Mouse (Mus musculus): ENCODE data around the gene Npm1. TPM values are rescaled to one million over a fixed set of nuclear protein-coding genes. Genes with fewer than 3 reads are reported as not detected.

Npm1 gene
- polyA plus RNA-seq, 1 experiment from 2014 or later: 428 TPM

GRCm38 (mm10) chr11:33132619-33133338 lies 30.2 kb downstream of the Npm1 start:
- no peak; the same call in 1 of the 2 replicates for ATAC-seq (ENCODE audit: low read depth)
- Histone ChIP-seq H3K4me1 (ENCODE audit: control insufficient read depth, insufficient read depth, low read length) (0 out of 2 replicates have a peak, but pooled peaks cover 3% of the 10 kb centered on the region), H3K9ac (replicated peaks; ENCODE audit: low read depth, low read length) (0 out of 2 replicates have a peak overlapping the region, but pooled peaks have one; percentile 16), H3K9me3 (ENCODE audit: control insufficient read depth, low read length) (no peaks in the 10 kb centered on the region), H3K4me2 (ENCODE audit: low read depth, low read length) (no peak overlapping the region), H3K27ac (ENCODE audit: low read depth, low read length) (no peak overlapping the region), H3K27me3 (ENCODE audit: control insufficient read depth, insufficient read depth, low read length) (no peaks in the 10 kb centered on the region), H3K36me3 (ENCODE audit: control insufficient read depth, insufficient read depth, low read length) (no peaks in the 10 kb centered on the region), H3K4me3 (ENCODE audit: low read depth, low read length) (no peak overlapping the region)
- WGBS: 33% methylated on average over 8 of the region's 8 CpGs

GRCm38 (mm10) chr11:33127058-33127457 lies 35.9 kb downstream of the Npm1 start:
- no peak overlapping the region for H3K4me2 ChIP-seq (ENCODE audit: low read depth, low read length)
- H3K9ac ChIP-seq (replicated peaks; ENCODE audit: low read depth, low read length): no peak overlapping the region
- H3K4me1 ChIP-seq (ENCODE audit: control insufficient read depth, insufficient read depth, low read length): 0 out of 2 replicates have a peak, but pooled peaks cover under 1% of the 10 kb centered on the region
- no peak overlapping the region for H3K27ac ChIP-seq (ENCODE audit: low read depth, low read length)
- no peaks in the 10 kb centered on the region for H3K9me3 ChIP-seq (ENCODE audit: control insufficient read depth, low read length)
- no peak overlapping the region for H3K4me3 ChIP-seq (ENCODE audit: low read depth, low read length)
- no peak for ATAC-seq (ENCODE audit: low read depth)
- no peaks in the 10 kb centered on the region for H3K27me3 ChIP-seq (ENCODE audit: control insufficient read depth, insufficient read depth, low read length)
- H3K36me3 ChIP-seq (ENCODE audit: control insufficient read depth, insufficient read depth, low read length): no peaks in the 10 kb centered on the region

- H3K27ac ChIP-seq (ENCODE audit: low read depth, low read length): no peak overlapping the region
- H3K27me3 ChIP-seq (ENCODE audit: control insufficient read depth, insufficient read depth, low read length): no peaks in the 10 kb centered on the region
- no peak overlapping the region for H3K4me3 ChIP-seq (ENCODE audit: low read depth, low read length)
- ATAC-seq (ENCODE audit: low read depth): peak; percentile 42; the same call in 1 of the 2 replicates
- WGBS: 2% methylated on average over 37 of the region's 37 CpGs
- H3K36me3 ChIP-seq (ENCODE audit: control insufficient read depth, insufficient read depth, low read length): no peaks in the 10 kb centered on the region
- no peaks in the 10 kb centered on the region for H3K4me1 ChIP-seq (ENCODE audit: control insufficient read depth, insufficient read depth, low read length)
- peak overlapping the region; percentile 32; the same call in 1 of the 2 replicates for H3K9ac ChIP-seq (replicated peaks; ENCODE audit: low read depth, low read length)
- H3K9me3 ChIP-seq (ENCODE audit: control insufficient read depth, low read length): no peaks in the 10 kb centered on the region
- H3K4me2 ChIP-seq (ENCODE audit: low read depth, low read length): peak overlapping the region; percentile 46
Observed at GRCm38 (mm10) chr11:33122575-33123268, 40.3 kb downstream of the Npm1 start.

GRCm38 (mm10) chr11:33119556-33119955 lies 43.5 kb downstream of the Npm1 start:
- WGBS: 77% methylated on average over 8 of the region's 8 CpGs
- no peak for ATAC-seq (ENCODE audit: low read depth)

GRCm38 (mm10) chr11:33119116-33119515 lies 43.9 kb downstream of the Npm1 start:
- Histone ChIP-seq H3K4me3 (ENCODE audit: low read depth, low read length) (no peak overlapping the region), H3K27me3 (ENCODE audit: control insufficient read depth, insufficient read depth, low read length) (no peaks in the 10 kb centered on the region), H3K9ac (replicated peaks; ENCODE audit: low read depth, low read length) (no peak overlapping the region), H3K27ac (ENCODE audit: low read depth, low read length) (no peak overlapping the region), H3K4me2 (ENCODE audit: low read depth, low read length) (no peak overlapping the region), H3K36me3 (ENCODE audit: control insufficient read depth, insufficient read depth, low read length) (no peaks in the 10 kb centered on the region), H3K4me1 (ENCODE audit: control insufficient read depth, insufficient read depth, low read length) (no peaks in the 10 kb centered on the region), H3K9me3 (ENCODE audit: control insufficient read depth, low read length) (no peaks in the 10 kb centered on the region)
- ATAC-seq (ENCODE audit: low read depth): no peak
- 89% methylated on average over 7 of the region's 7 CpGs for WGBS

More at GRCm38 (mm10) chr11:33119556-33119955, 43.5 kb downstream of the Npm1 start:
- H3K9ac ChIP-seq (replicated peaks; ENCODE audit: low read depth, low read length): no peak overlapping the region
- no peaks in the 10 kb centered on the region for H3K27me3 ChIP-seq (ENCODE audit: control insufficient read depth, insufficient read depth, low read length)
- no peaks in the 10 kb centered on the region for H3K36me3 ChIP-seq (ENCODE audit: control insufficient read depth, insufficient read depth, low read length)
- no peaks in the 10 kb centered on the region for H3K9me3 ChIP-seq (ENCODE audit: control insufficient read depth, low read length)
- H3K4me1 ChIP-seq (ENCODE audit: control insufficient read depth, insufficient read depth, low read length): no peaks in the 10 kb centered on the region
- no peak overlapping the region for H3K27ac ChIP-seq (ENCODE audit: low read depth, low read length)
- no peak overlapping the region for H3K4me2 ChIP-seq (ENCODE audit: low read depth, low read length)
- no peak overlapping the region for H3K4me3 ChIP-seq (ENCODE audit: low read depth, low read length)

- ATAC-seq (ENCODE audit: low read depth): no peak
- no peak overlapping the region for H3K27ac ChIP-seq (ENCODE audit: low read depth, low read length)
- H3K36me3 ChIP-seq (ENCODE audit: control insufficient read depth, insufficient read depth, low read length): no peaks in the 10 kb centered on the region
- no peaks in the 10 kb centered on the region for H3K27me3 ChIP-seq (ENCODE audit: control insufficient read depth, insufficient read depth, low read length)
- 73% methylated on average over 6 of the region's 6 CpGs for WGBS
- H3K9me3 ChIP-seq (ENCODE audit: control insufficient read depth, low read length): no peaks in the 10 kb centered on the region
- H3K4me3 ChIP-seq (ENCODE audit: low read depth, low read length): no peak overlapping the region
- H3K4me1 ChIP-seq (ENCODE audit: control insufficient read depth, insufficient read depth, low read length): no peaks in the 10 kb centered on the region
- H3K9ac ChIP-seq (replicated peaks; ENCODE audit: low read depth, low read length): no peak overlapping the region
- H3K4me2 ChIP-seq (ENCODE audit: low read depth, low read length): no peak overlapping the region
Observed at GRCm38 (mm10) chr11:33118480-33118879, 44.5 kb downstream of the Npm1 start.

- Histone ChIP-seq H3K27ac (ENCODE audit: low read depth, low read length) (no peak overlapping the region; the same call in 1 of the 2 replicates), H3K27me3 (ENCODE audit: control insufficient read depth, insufficient read depth, low read length) (no peaks in the 10 kb centered on the region), H3K4me2 (ENCODE audit: low read depth, low read length) (no peak overlapping the region), H3K36me3 (ENCODE audit: control insufficient read depth, insufficient read depth, low read length) (no peaks in the 10 kb centered on the region), H3K9me3 (ENCODE audit: control insufficient read depth, low read length) (no peaks in the 10 kb centered on the region), H3K4me3 (ENCODE audit: low read depth, low read length) (no peak overlapping the region), H3K9ac (replicated peaks; ENCODE audit: low read depth, low read length) (no peak overlapping the region), H3K4me1 (ENCODE audit: control insufficient read depth, insufficient read depth, low read length) (no peaks in the 10 kb centered on the region)
- 86% methylated on average over 3 of the region's 3 CpGs for WGBS
- ATAC-seq (ENCODE audit: low read depth): no peak
Observed at GRCm38 (mm10) chr11:33115796-33116195, 47.2 kb downstream of the Npm1 start.

- Histone ChIP-seq H3K4me3 (ENCODE audit: low read depth, low read length) (no peak overlapping the region), H3K9me3 (ENCODE audit: control insufficient read depth, low read length) (no peaks in the 10 kb centered on the region), H3K4me2 (ENCODE audit: low read depth, low read length) (no peak overlapping the region), H3K27me3 (ENCODE audit: control insufficient read depth, insufficient read depth, low read length) (no peaks in the 10 kb centered on the region), H3K9ac (replicated peaks; ENCODE audit: low read depth, low read length) (no peak overlapping the region), H3K4me1 (ENCODE audit: control insufficient read depth, insufficient read depth, low read length) (no peaks in the 10 kb centered on the region), H3K27ac (ENCODE audit: low read depth, low read length) (no peak overlapping the region), H3K36me3 (ENCODE audit: control insufficient read depth, insufficient read depth, low read length) (no peaks in the 10 kb centered on the region)
- 13% methylated on average over 1 of the region's 1 CpGs for WGBS
- ATAC-seq (ENCODE audit: low read depth): no peak
Observed at GRCm38 (mm10) chr11:33112407-33112806, 50.6 kb downstream of the Npm1 start.

- Histone ChIP-seq H3K4me1 (ENCODE audit: control insufficient read depth, insufficient read depth, low read length) (no peaks in the 10 kb centered on the region), H3K27me3 (ENCODE audit: control insufficient read depth, insufficient read depth, low read length) (no peaks in the 10 kb centered on the region), H3K9ac (replicated peaks; ENCODE audit: low read depth, low read length) (no peak overlapping the region), H3K9me3 (ENCODE audit: control insufficient read depth, low read length) (no peaks in the 10 kb centered on the region), H3K27ac (ENCODE audit: low read depth, low read length) (no peak overlapping the region), H3K36me3 (ENCODE audit: control insufficient read depth, insufficient read depth, low read length) (no peaks in the 10 kb centered on the region), H3K4me2 (ENCODE audit: low read depth, low read length) (no peak overlapping the region), H3K4me3 (ENCODE audit: low read depth, low read length) (no peak overlapping the region)
- WGBS: 82% methylated on average over 2 of the region's 2 CpGs
- ATAC-seq (ENCODE audit: low read depth): no peak
Observed at GRCm38 (mm10) chr11:33110111-33110510, 52.9 kb downstream of the Npm1 start.
